Mouse (Mus musculus): ENCODE data around the gene Cyp2s1. TPM values are rescaled to one million over a fixed set of nuclear protein-coding genes. Genes with fewer than 3 reads are reported as not detected.

The Cyp2s1 gene
- total and polyA plus RNA-seq, 3 experiments = 0.04 TPM; not detected in 2

- Histone ChIP-seq H3K79me2 (replicated peaks; ENCODE audit: control insufficient read depth, extremely low read depth, insufficient read depth, poor library complexity, severe bottlenecking) (no peaks in the 10 kb centered on the region), H3K36me3 (replicated peaks in 1 of 2; ENCODE audit: control insufficient read depth in 1 of 2, insufficient read depth in 1 of 2, low read length in 1 of 2) (no peaks in the 10 kb centered on the region), H3K9me3 (replicated peaks; ENCODE audit: low read length) (no peaks in the 10 kb centered on the region), H3K27me3 (replicated peaks) (peaks cover 30% of the 10 kb centered on the region), H3K27ac (ENCODE audit: insufficient read depth, low read depth) (no peak overlapping the region), H3K4me1 (ENCODE audit: control insufficient read depth in 1 of 2, insufficient read depth in 2 of 2) (peaks cover 0 to 23% of the 10 kb centered on the region in 2 experiments; a peak in 2 of 4 replicates), H3K4me3 (replicated peaks in 1 of 3; ENCODE audit: low read depth in 2 of 3, low read length in 2 of 3, poor library complexity in 1 of 3) (no peak overlapping the region), H3K9ac (ENCODE audit: insufficient read depth, low read depth) (no peak overlapping the region), H3K4me2 (ENCODE audit: insufficient read depth, low read depth, poor library complexity, severe bottlenecking) (no peak overlapping the region)
- DNase-seq (ENCODE audit: extremely low read depth) = no peak
- dilution Hi-C loops (cut with MboI; ENCODE audit: extremely low pct_ligation_motif_present, extremely low pct_unique_long_range_greater_than_20kb, low sequenced_read_pairs) (no loop called here), in situ Hi-C loops (cut with MboI; ENCODE audit: low pct_ligation_motif_present, low pct_unique_long_range_greater_than_20kb, low sequenced_read_pairs) (no loop called here)
- TF ChIP-seq GABPA (IDR thresholded peaks at IDR 0.05; ENCODE audit: insufficient replicate concordance, low read depth, low read length) (no peak), ELF1 (IDR thresholded peaks at IDR 0.05; ENCODE audit: low read depth, low read length) (no peak), CHD2 (IDR thresholded peaks at IDR 0.05; ENCODE audit: low read length) (no peak), USF2 (conservative IDR thresholded peaks at IDR 0.05; ENCODE audit: low read depth, low read length) (no peak), UBTF (IDR thresholded peaks at IDR 0.05; ENCODE audit: low read depth, low read length) (no peak), CHD1 (IDR thresholded peaks at IDR 0.05; ENCODE audit: low read depth, low read length) (no peak), ETS1 (conservative IDR thresholded peaks at IDR 0.05; ENCODE audit: low read depth, low read length) (no peak), IRF4 (IDR thresholded peaks at IDR 0.05; ENCODE audit: low read depth, low read length) (no peak), CTCF (conservative IDR thresholded peaks at IDR 0.05 in 1 of 2, IDR thresholded peaks at IDR 0.05 in 1 of 2; ENCODE audit: low read depth in 2 of 2, low read length in 2 of 2) (no peak), ZMIZ1 (IDR thresholded peaks at IDR 0.05; ENCODE audit: low read depth, low read length) (no peak), TBP (conservative IDR thresholded peaks at IDR 0.05; ENCODE audit: low read depth, low read length) (no peak), POLR2AphosphoS2 (IDR thresholded peaks at IDR 0.05; ENCODE audit: low read depth, low read length) (no peak), ZNF384 (IDR thresholded peaks at IDR 0.05; ENCODE audit: low read depth, low read length) (no peak), E2F4 (IDR thresholded peaks at IDR 0.05; ENCODE audit: insufficient replicate concordance, low read depth, low read length) (no peak), TCF12 (IDR thresholded peaks at IDR 0.05; ENCODE audit: low read depth, low read length) (no peak), POLR2A (IDR thresholded peaks at IDR 0.05; ENCODE audit: low read depth, low read length) (no peak), ZKSCAN1 (IDR thresholded peaks at IDR 0.05; ENCODE audit: borderline replicate concordance, low read depth, low read length) (no peak)
Measured at GRCm38 (mm10) chr7:25780753-25781152, 36.0 kb downstream of the Cyp2s1 start.

DNA sequence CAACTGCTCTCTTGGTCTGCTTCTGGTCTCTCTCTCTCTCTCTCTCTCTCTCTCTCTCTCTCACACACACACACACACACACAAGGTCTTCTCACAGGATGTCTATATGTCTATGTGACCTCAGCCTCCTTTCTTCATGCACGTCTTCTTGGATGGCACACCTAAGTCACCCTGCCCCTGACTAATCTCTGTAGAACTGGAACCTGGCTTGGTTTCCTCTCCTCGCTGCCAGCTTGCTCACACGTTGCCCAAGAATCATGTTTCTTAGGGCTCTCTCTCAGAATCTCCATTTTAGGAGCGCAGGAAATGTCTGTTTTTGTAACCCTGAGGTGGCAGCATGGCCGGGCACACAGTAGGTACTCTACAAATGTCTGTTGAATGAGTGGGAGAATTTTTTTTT is 36.7 kb downstream of the Cyp2s1 start:
- dilution Hi-C loops (cut with MboI; ENCODE audit: extremely low pct_ligation_motif_present, extremely low pct_unique_long_range_greater_than_20kb, low sequenced_read_pairs) = no loop called here
- TF ChIP-seq NRF1 (IDR thresholded peaks at IDR 0.05; ENCODE audit: low read depth, low read length) = no peak
- TF ChIP-seq GABPA (IDR thresholded peaks at IDR 0.05; ENCODE audit: insufficient replicate concordance, low read depth, low read length) = no peak
- no peak for TF ChIP-seq USF2 (conservative IDR thresholded peaks at IDR 0.05; ENCODE audit: low read depth, low read length)
- no peak for TF ChIP-seq ZNF384 (IDR thresholded peaks at IDR 0.05; ENCODE audit: low read depth, low read length)
- TF ChIP-seq SIN3A (IDR thresholded peaks at IDR 0.05; ENCODE audit: low read length) = no peak
- no peak for TF ChIP-seq CTCF (conservative IDR thresholded peaks at IDR 0.05 in 1 of 2, IDR thresholded peaks at IDR 0.05 in 1 of 2; ENCODE audit: low read depth in 2 of 2, low read length in 2 of 2)
- TF ChIP-seq USF1 (IDR thresholded peaks at IDR 0.05; ENCODE audit: low read depth, low read length) = no peak
- no peak for TF ChIP-seq MAFK (IDR thresholded peaks at IDR 0.05; ENCODE audit: insufficient replicate concordance, low read length)
- no peak for TF ChIP-seq TCF12 (IDR thresholded peaks at IDR 0.05; ENCODE audit: low read depth, low read length)
- no peak for TF ChIP-seq MAZ (IDR thresholded peaks at IDR 0.05; ENCODE audit: low read depth, low read length)
- in situ Hi-C loops (cut with MboI; ENCODE audit: low pct_ligation_motif_present, low pct_unique_long_range_greater_than_20kb, low sequenced_read_pairs) = no loop called here
- Histone ChIP-seq H3K36me3 (replicated peaks in 1 of 2; ENCODE audit: control insufficient read depth in 1 of 2, insufficient read depth in 1 of 2, low read length in 1 of 2) (no peaks in the 10 kb centered on the region), H3K4me1 (ENCODE audit: control insufficient read depth in 1 of 2, insufficient read depth in 2 of 2) (peaks cover 0 to 21% of the 10 kb centered on the region in 2 experiments; a peak in 2 of 4 replicates), H3K27me3 (replicated peaks) (peaks cover 28% of the 10 kb centered on the region), H3K4me3 (replicated peaks in 1 of 3; ENCODE audit: low read depth in 2 of 3, low read length in 2 of 3, poor library complexity in 1 of 3) (no peak overlapping the region), H3K4me2 (ENCODE audit: insufficient read depth, low read depth, poor library complexity, severe bottlenecking) (no peak overlapping the region), H3K9ac (ENCODE audit: insufficient read depth, low read depth) (no peak overlapping the region), H3K27ac (ENCODE audit: insufficient read depth, low read depth) (no peak overlapping the region), H3K9me3 (replicated peaks; ENCODE audit: low read length) (no peaks in the 10 kb centered on the region), H3K79me2 (replicated peaks; ENCODE audit: control insufficient read depth, extremely low read depth, insufficient read depth, poor library complexity, severe bottlenecking) (no peaks in the 10 kb centered on the region)
- no peak for DNase-seq (ENCODE audit: extremely low read depth)
